Mouse (Mus musculus) erythroblast, embryonic 14.5 days (primary cell): ENCODE results near the gene Pax5. TPM values are rescaled to one million over a fixed set of nuclear protein-coding genes. Genes with fewer than 3 reads are reported as not detected.

Source experiments
- H3K27me3 ChIP-seq: 2 replicates; pipeline ENCODE4 v1.6.1; 2012; ENCODE audit warnings: inconsistent platforms; ENCODE audit not compliant: control insufficient read depth
- H3K36me3 ChIP-seq: 2 replicates; pipeline ENCODE4 v1.6.1; 2012; ENCODE audit warnings: mild to moderate bottlenecking, inconsistent platforms; ENCODE audit not compliant: control insufficient read depth
- H3K4me1 ChIP-seq: 2 replicates; pipeline ENCODE4 v1.6.1; 2012; ENCODE audit warnings: inconsistent platforms; ENCODE audit not compliant: control insufficient read depth
- H3K4me3 ChIP-seq: replicated peaks from 2 replicates; pipeline ENCODE3; 2012; ENCODE audit warnings: moderate library complexity, mild to moderate bottlenecking, inconsistent platforms
- H3K9me3 ChIP-seq: 2 replicates; pipeline ENCODE4 v1.6.1; 2012; ENCODE audit warnings: low read length, inconsistent platforms, mixed read lengths; ENCODE audit not compliant: control insufficient read depth
- GATA1 ChIP-seq: IDR thresholded peaks from 2 replicates; pipeline ENCODE4 v1.6.1; 2012; ENCODE audit warnings: low read length, inconsistent platforms, mixed read lengths
- TAL1 ChIP-seq: IDR thresholded peaks from 3 replicates; pipeline ENCODE4 v1.6.1; 2012; ENCODE audit warnings: low read length, inconsistent platforms, mixed read lengths
- polyA plus RNA-seq: library from polyadenylated mRNA; stranded (reverse); fragments of >175 nt; gene quantifications from 2 replicates; pipeline ENCODE4 v1.2.3, GENCODE M21; 2012

Pax5 gene
- polyA plus RNA-seq, 1 experiment, result 0.12 TPM

- no peaks in the 10 kb centered on the region for H3K36me3 ChIP-seq
- H3K4me1 ChIP-seq, result peaks cover 2% of the 10 kb centered on the region; the same call in 1 of the 2 replicates
- TF ChIP-seq TAL1 (no peak), GATA1 (no peak)
- H3K9me3 ChIP-seq, result no peaks in the 10 kb centered on the region
- no peak overlapping the region for H3K4me3 ChIP-seq
- no peaks in the 10 kb centered on the region for H3K27me3 ChIP-seq
Observed at GRCm38 (mm10) chr4:44566401-44566800, 143.9 kb downstream of the Pax5 start.

GRCm38 (mm10) chr4:44565126-44566082 is 144.9 kb downstream of the Pax5 start:
- peaks cover 2% of the 10 kb centered on the region; the same call in 1 of the 2 replicates for H3K4me1 ChIP-seq
- H3K4me3 ChIP-seq, result no peak overlapping the region
- no peaks in the 10 kb centered on the region for H3K9me3 ChIP-seq
- H3K27me3 ChIP-seq, result no peaks in the 10 kb centered on the region
- no peaks in the 10 kb centered on the region for H3K36me3 ChIP-seq
- no peak for TF ChIP-seq TAL1
- TF ChIP-seq GATA1, result no peak

- H3K9me3 ChIP-seq, result no peaks in the 10 kb centered on the region
- H3K4me3 ChIP-seq, result no peak overlapping the region
- peaks cover 2% of the 10 kb centered on the region; the same call in 1 of the 2 replicates for H3K4me1 ChIP-seq
- no peaks in the 10 kb centered on the region for H3K27me3 ChIP-seq
- TF ChIP-seq TAL1 (no peak), GATA1 (no peak)
- no peaks in the 10 kb centered on the region for H3K36me3 ChIP-seq
Observed at GRCm38 (mm10) chr4:44564602-44565001, 145.7 kb downstream of the Pax5 start.

- Histone ChIP-seq H3K9me3 (no peaks in the 10 kb centered on the region; the same call in 1 of the 2 replicates), H3K27me3 (peaks cover 16% of the 10 kb centered on the region), H3K36me3 (no peaks in the 10 kb centered on the region), H3K4me3 (no peak overlapping the region), H3K4me1 (peaks cover 2% of the 10 kb centered on the region; the same call in 1 of the 2 replicates)
- TF ChIP-seq TAL1, result no peak
- no peak for TF ChIP-seq GATA1
Observed at GRCm38 (mm10) chr4:44560956-44561355, 149.3 kb downstream of the Pax5 start.

- Histone ChIP-seq H3K9me3 (no peaks in the 10 kb centered on the region; the same call in 1 of the 2 replicates), H3K4me3 (no peak overlapping the region), H3K36me3 (no peaks in the 10 kb centered on the region), H3K4me1 (no peaks in the 10 kb centered on the region), H3K27me3 (peaks cover 16% of the 10 kb centered on the region)
- TF ChIP-seq TAL1 (no peak), GATA1 (no peak)
Observed at GRCm38 (mm10) chr4:44558564-44558955, 151.7 kb downstream of the Pax5 start.

- TF ChIP-seq GATA1 (no peak), TAL1 (no peak)
- H3K9me3 ChIP-seq, result no peaks in the 10 kb centered on the region; the same call in 1 of the 2 replicates
- H3K27me3 ChIP-seq, result peaks cover 16% of the 10 kb centered on the region
- H3K36me3 ChIP-seq, result no peaks in the 10 kb centered on the region
- H3K4me3 ChIP-seq, result no peak overlapping the region
- H3K4me1 ChIP-seq, result no peaks in the 10 kb centered on the region
Observed at GRCm38 (mm10) chr4:44557815-44558563, 152.3 kb downstream of the Pax5 start.

- no peaks in the 10 kb centered on the region for H3K4me1 ChIP-seq
- no peaks in the 10 kb centered on the region for H3K36me3 ChIP-seq
- H3K27me3 ChIP-seq, result peaks cover 16% of the 10 kb centered on the region
- no peaks in the 10 kb centered on the region; the same call in 1 of the 2 replicates for H3K9me3 ChIP-seq
- TF ChIP-seq TAL1, result no peak
- no peak for TF ChIP-seq GATA1
- H3K4me3 ChIP-seq, result no peak overlapping the region
Observed at GRCm38 (mm10) chr4:44556586-44557281, 153.6 kb downstream of the Pax5 start.

GRCm38 (mm10) chr4:44555576-44555975 is 154.7 kb downstream of the Pax5 start:
- H3K9me3 ChIP-seq, result no peaks in the 10 kb centered on the region; the same call in 1 of the 2 replicates
- no peaks in the 10 kb centered on the region for H3K4me1 ChIP-seq
- TF ChIP-seq GATA1 (no peak), TAL1 (no peak)
- H3K4me3 ChIP-seq, result no peak overlapping the region
- H3K36me3 ChIP-seq, result no peaks in the 10 kb centered on the region
- peaks cover 16% of the 10 kb centered on the region for H3K27me3 ChIP-seq
